Mouse (Mus musculus) brain, embryonic 14.5 days (tissue): ENCODE data around the gene Hs1bp3.

ENCODE experiments used
- CTCF ChIP-seq: fragments of 200-500 bp; IDR thresholded peaks from 2 replicates; pipeline ENCODE4 v1.5.1; 2012; ENCODE audit warnings: inconsistent platforms, mild to moderate bottlenecking, moderate library complexity, borderline replicate concordance; ENCODE audit not compliant: insufficient read depth, insufficient read length; ENCODE audit errors: extremely low read depth
- POLR2A ChIP-seq: fragments of 200-500 bp; IDR thresholded peaks from 2 replicates; pipeline ENCODE4 v1.6.1; 2012; ENCODE audit warnings: mild to moderate bottlenecking, inconsistent platforms, borderline replicate concordance; ENCODE audit not compliant: poor library complexity, insufficient read depth, insufficient read length, severe bottlenecking; ENCODE audit errors: extremely low read depth

DNA sequence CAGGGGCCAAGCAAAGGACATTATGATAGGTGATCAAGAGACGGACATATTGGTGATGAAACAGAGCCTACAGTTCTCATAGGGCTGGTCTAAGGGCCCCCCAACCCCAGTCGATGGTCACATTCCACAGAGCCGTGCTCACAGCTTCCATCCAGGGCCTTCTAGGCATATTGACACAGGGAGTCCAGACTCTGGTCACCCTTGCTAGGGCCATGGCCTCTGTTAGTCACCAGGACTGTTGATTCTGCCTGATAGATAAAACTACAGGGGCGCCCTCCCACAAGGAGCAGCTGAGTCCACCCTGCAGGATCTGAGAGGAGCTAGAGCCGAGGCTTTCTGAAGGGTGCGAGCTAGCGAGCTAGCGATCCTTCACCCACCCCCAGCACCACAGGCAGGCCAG is 20.4 kb downstream of the Hs1bp3 start:
- TF ChIP-seq POLR2A = no peak
- no peak for TF ChIP-seq CTCF
